Mouse (Mus musculus): ENCODE results near the gene Eif2ak1. TPM values are rescaled to one million over a fixed set of nuclear protein-coding genes. Genes with fewer than 3 reads are reported as not detected.
"Not testable (repeated sequence)": the region's sequence is repeated elsewhere in the genome, so short reads cannot be mapped to it uniquely, and the experiment has no call there.

The Eif2ak1 gene
- polyA plus RNA-seq (2012; rRNA removed) (24.7 and 25.8 TPM in 2 replicates), polyA plus RNA-seq (2014; fragmentation: Nextera tagmentation; extraction: Ambion mirVana) (40.6 and 44.8 TPM in 2 replicates)

DNA sequence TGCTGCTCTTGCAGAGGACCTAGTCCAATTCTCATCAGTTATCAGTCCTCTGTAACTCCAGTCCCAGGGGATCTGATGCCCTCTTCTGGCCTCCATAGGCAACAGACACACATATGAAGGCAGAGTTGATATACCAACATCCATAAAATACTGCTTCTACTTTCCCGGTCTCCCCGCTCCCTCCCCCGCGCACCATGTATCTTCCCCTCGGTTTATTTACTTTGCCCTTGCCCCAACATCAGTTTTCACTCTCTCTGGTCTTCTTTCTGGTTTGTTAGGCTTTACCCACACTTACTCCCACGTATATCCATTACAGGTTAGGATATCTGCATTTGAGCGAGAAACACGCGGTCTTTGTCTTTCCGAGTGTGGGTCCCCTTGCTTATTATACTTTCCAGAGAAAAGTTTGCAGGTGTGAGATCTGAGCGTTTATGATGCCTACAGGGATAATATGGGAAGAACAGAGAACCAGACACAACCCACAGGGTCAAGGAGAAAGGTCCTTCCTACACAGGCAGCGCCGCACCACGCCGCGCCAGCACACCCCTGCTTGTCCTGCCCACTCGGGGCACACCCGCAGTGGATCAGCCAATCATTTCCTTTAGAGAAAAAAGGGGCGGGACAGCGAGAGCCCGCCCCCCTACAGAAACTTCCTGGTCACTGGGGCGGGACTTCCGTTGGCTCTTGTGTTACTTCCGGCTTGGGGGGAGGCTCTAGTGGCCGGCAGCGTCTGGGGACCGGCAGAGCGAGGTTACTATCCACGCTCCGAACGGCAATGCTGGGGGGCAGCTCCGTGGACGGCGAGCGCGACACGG lies at the start of gene Eif2ak1:
Eif2ak1 (plus strand) TSS at position 673 of the 815 bp plus-strand sequence.
- 1% methylated on average over 22 of the region's 37 CpGs for WGBS
- peaks cover 10% of the 10 kb centered on the region for H3K4me1 ChIP-seq (ENCODE audit: control insufficient read depth, insufficient read depth, low read length)
- no peaks in the 10 kb centered on the region for H3K36me3 ChIP-seq (ENCODE audit: control insufficient read depth, insufficient read depth, low read length)
- peak; percentile 97 for DNase-seq (ENCODE audit: low spot score)
- ATAC-seq (ENCODE audit: low FRiP score, low read depth) = peak; percentile 99
- H3K9me3 ChIP-seq (ENCODE audit: control insufficient read depth, low read length) = no peaks in the 10 kb centered on the region
- peak within 1 kb of the TSS; percentile 67 for H3K9ac ChIP-seq (ENCODE audit: low read depth, low read length, severe bottlenecking)
- no peak within 1 kb of the TSS; the same call in 1 of the 2 replicates for H3K27ac ChIP-seq (replicated peaks; ENCODE audit: low read depth, low read length)
- H3K4me3 ChIP-seq (replicated peaks; ENCODE audit: low read length) = peak within 1 kb of the TSS; percentile 80
- H3K4me2 ChIP-seq (replicated peaks; ENCODE audit: low read depth, low read length, severe bottlenecking) = peak within 1 kb of the TSS; percentile 55
- 0 out of 2 replicates have a peak, but pooled peaks have one; percentile 48 for TF ChIP-seq POLR2A (IDR thresholded peaks at IDR 0.05; ENCODE audit: borderline replicate concordance, extremely low read depth, insufficient read depth, insufficient read length)
- no peaks in the 10 kb centered on the region for H3K27me3 ChIP-seq (ENCODE audit: control insufficient read depth, insufficient read depth, low read length)

GRCm38 (mm10) chr5:143781951-143782350 lies 35.6 kb upstream of the Eif2ak1 start:
- no peak for ATAC-seq (ENCODE audit: low FRiP score, low read depth)

DNA sequence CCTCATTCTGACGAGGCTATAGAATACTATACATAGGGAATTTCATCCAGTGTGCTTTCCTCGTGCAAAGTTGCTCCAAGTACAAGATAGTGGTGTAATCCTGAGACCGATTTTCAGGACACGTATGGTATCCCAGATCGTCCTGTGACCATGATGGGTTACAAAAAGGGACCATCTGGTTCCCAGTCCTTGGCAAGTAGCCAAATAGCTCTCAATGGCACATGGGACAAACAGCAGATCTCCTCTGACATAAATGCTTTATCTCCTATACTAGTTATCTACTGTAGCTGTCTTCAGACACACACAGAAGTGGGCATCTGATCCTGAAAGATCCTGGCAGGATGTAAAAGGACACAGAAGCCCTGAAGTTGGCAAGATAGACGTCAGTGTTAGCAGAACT lies 32.2 kb upstream of the Eif2ak1 start:
- Histone ChIP-seq H3K9me3 (ENCODE audit: control insufficient read depth, low read length) (no peaks in the 10 kb centered on the region), H3K27me3 (ENCODE audit: control insufficient read depth, insufficient read depth, low read length) (no peaks in the 10 kb centered on the region), H3K4me1 (ENCODE audit: control insufficient read depth, insufficient read depth, low read length) (no peaks in the 10 kb centered on the region), H3K4me2 (replicated peaks; ENCODE audit: low read depth, low read length, severe bottlenecking) (no peak overlapping the region), H3K4me3 (replicated peaks; ENCODE audit: low read length) (no peak overlapping the region), H3K9ac (ENCODE audit: low read depth, low read length, severe bottlenecking) (no peak overlapping the region), H3K27ac (replicated peaks; ENCODE audit: low read depth, low read length) (no peak overlapping the region), H3K36me3 (ENCODE audit: control insufficient read depth, insufficient read depth, low read length) (no peaks in the 10 kb centered on the region)
- ATAC-seq (ENCODE audit: low FRiP score, low read depth) (no peak), DNase-seq (ENCODE audit: low spot score) (no peak)
- WGBS = 75% methylated on average over 6 of the region's 6 CpGs
- no peak for TF ChIP-seq POLR2A (IDR thresholded peaks at IDR 0.05; ENCODE audit: borderline replicate concordance, extremely low read depth, insufficient read depth, insufficient read length)

More at GRCm38 (mm10) chr5:143781951-143782350, 35.6 kb upstream of the Eif2ak1 start:
- Histone ChIP-seq H3K4me2 (replicated peaks; ENCODE audit: low read depth, low read length, severe bottlenecking) (no peak overlapping the region), H3K4me1 (ENCODE audit: control insufficient read depth, insufficient read depth, low read length) (no peaks in the 10 kb centered on the region), H3K4me3 (replicated peaks; ENCODE audit: low read length) (no peak overlapping the region), H3K27ac (replicated peaks; ENCODE audit: low read depth, low read length) (no peak overlapping the region), H3K9ac (ENCODE audit: low read depth, low read length, severe bottlenecking) (no peak overlapping the region), H3K36me3 (ENCODE audit: control insufficient read depth, insufficient read depth, low read length) (no peaks in the 10 kb centered on the region), H3K27me3 (ENCODE audit: control insufficient read depth, insufficient read depth, low read length) (no peaks in the 10 kb centered on the region), H3K9me3 (ENCODE audit: control insufficient read depth, low read length) (no peaks in the 10 kb centered on the region)
- no peak for DNase-seq (ENCODE audit: low spot score)
- 84% methylated on average over 7 of the region's 8 CpGs for WGBS
- no peak for TF ChIP-seq POLR2A (IDR thresholded peaks at IDR 0.05; ENCODE audit: borderline replicate concordance, extremely low read depth, insufficient read depth, insufficient read length)

- H3K4me3 ChIP-seq (replicated peaks; ENCODE audit: low read length); H3K27me3 ChIP-seq (ENCODE audit: control insufficient read depth, insufficient read depth, low read length); DNase-seq (ENCODE audit: low spot score); H3K4me1 ChIP-seq (ENCODE audit: control insufficient read depth, insufficient read depth, low read length); H3K4me2 ChIP-seq (replicated peaks; ENCODE audit: low read depth, low read length, severe bottlenecking); H3K9ac ChIP-seq (ENCODE audit: low read depth, low read length, severe bottlenecking); ATAC-seq (ENCODE audit: low FRiP score, low read depth); H3K27ac ChIP-seq (replicated peaks; ENCODE audit: low read depth, low read length); H3K9me3 ChIP-seq (ENCODE audit: control insufficient read depth, low read length); H3K36me3 ChIP-seq (ENCODE audit: control insufficient read depth, insufficient read depth, low read length): not testable (repeated sequence)
- WGBS = 84% methylated on average over 6 of the region's 6 CpGs
These were observed 16.4 kb upstream of the Eif2ak1 start for GRCm38 (mm10) chr5:143801216-143801615.

GRCm38 (mm10) chr5:143804056-143804765 lies 13.4 kb upstream of the Eif2ak1 start:
- ATAC-seq (ENCODE audit: low FRiP score, low read depth) (no peak), DNase-seq (ENCODE audit: low spot score) (no peak)
- Histone ChIP-seq H3K4me3 (replicated peaks; ENCODE audit: low read length) (no peak overlapping the region), H3K27me3 (ENCODE audit: control insufficient read depth, insufficient read depth, low read length) (no peaks in the 10 kb centered on the region), H3K4me1 (ENCODE audit: control insufficient read depth, insufficient read depth, low read length) (no peaks in the 10 kb centered on the region), H3K9ac (ENCODE audit: low read depth, low read length, severe bottlenecking) (no peak overlapping the region), H3K4me2 (replicated peaks; ENCODE audit: low read depth, low read length, severe bottlenecking) (no peak overlapping the region), H3K9me3 (ENCODE audit: control insufficient read depth, low read length) (no peaks in the 10 kb centered on the region), H3K36me3 (ENCODE audit: control insufficient read depth, insufficient read depth, low read length) (no peaks in the 10 kb centered on the region), H3K27ac (replicated peaks; ENCODE audit: low read depth, low read length) (no peak overlapping the region)
- WGBS = 87% methylated on average over 18 of the region's 18 CpGs
- TF ChIP-seq POLR2A (IDR thresholded peaks at IDR 0.05; ENCODE audit: borderline replicate concordance, extremely low read depth, insufficient read depth, insufficient read length) = no peak
